Mouse (Mus musculus) neural tube, embryonic 13.5 days (tissue): Measurements from ENCODE around the gene Srbd1. TPM values are rescaled to one million over a fixed set of nuclear protein-coding genes. Genes with fewer than 3 reads are reported as not detected.

Source experiments
- ATAC-seq: fragments of 200-750 bp; cut with Nextera tagmentation; 2 replicates; pipeline ENCODE4 v1.8.0; 2017; ENCODE audit warnings: low read depth, mild to moderate bottlenecking, moderate TSS enrichment, moderate library complexity
- H3K27ac ChIP-seq: fragments of 300-500 bp; sonication (generic); replicated peaks from 2 replicates; pipeline ENCODE4 v1.5.1; 2015; ENCODE audit warnings: moderate library complexity, mild to moderate bottlenecking, inconsistent platforms
- H3K27me3 ChIP-seq: fragments of 300-500 bp; sonication (generic); 2 replicates; pipeline ENCODE4 v1.6.1; 2015; ENCODE audit warnings: mild to moderate bottlenecking, inconsistent platforms
- H3K36me3 ChIP-seq: fragments of 300-500 bp; sonication (generic); 2 replicates; pipeline ENCODE4 v1.6.1; 2015; ENCODE audit warnings: mild to moderate bottlenecking, inconsistent platforms
- H3K4me1 ChIP-seq: fragments of 300-500 bp; sonication (generic); replicated peaks from 2 replicates; pipeline ENCODE4 v1.6.1; 2015; ENCODE audit warnings: inconsistent platforms
- H3K4me2 ChIP-seq: fragments of 300-500 bp; sonication (generic); 2 replicates; pipeline ENCODE4 v1.6.1; 2015; ENCODE audit warnings: inconsistent platforms, mild to moderate bottlenecking, moderate library complexity
- H3K4me3 ChIP-seq: fragments of 300-500 bp; sonication (generic); 2 replicates; pipeline ENCODE4 v1.5.1; 2015; ENCODE audit warnings: mild to moderate bottlenecking, inconsistent platforms
- H3K9ac ChIP-seq: fragments of 300-500 bp; sonication (generic); 2 replicates; pipeline ENCODE4 v1.6.1; 2015; ENCODE audit warnings: moderate library complexity, mild to moderate bottlenecking, inconsistent platforms
- H3K9me3 ChIP-seq: fragments of 300-500 bp; sonication (generic); 2 replicates; pipeline ENCODE4 v1.6.1; 2016; ENCODE audit warnings: inconsistent platforms
- WGBS: fragments of 180-500 bp; shearing (Covaris S2); methylation state at CpG from one replicate; pipeline ENCODE4 v1.1.7; 2015; 5-methylcytosine and 5-hydroxymethylcytosine counted together
- polyA plus RNA-seq: library from polyadenylated mRNA; unstranded; fragments of >200 nt; fragmentation: Nextera tagmentation; extraction: Ambion mirVana; gene quantifications from 2 replicates; pipeline ENCODE4 v1.2.1, GENCODE M21; 2015

The Srbd1 gene
- polyA plus RNA-seq, 1 experiment from 2014 or later: 16.4 TPM

DNA sequence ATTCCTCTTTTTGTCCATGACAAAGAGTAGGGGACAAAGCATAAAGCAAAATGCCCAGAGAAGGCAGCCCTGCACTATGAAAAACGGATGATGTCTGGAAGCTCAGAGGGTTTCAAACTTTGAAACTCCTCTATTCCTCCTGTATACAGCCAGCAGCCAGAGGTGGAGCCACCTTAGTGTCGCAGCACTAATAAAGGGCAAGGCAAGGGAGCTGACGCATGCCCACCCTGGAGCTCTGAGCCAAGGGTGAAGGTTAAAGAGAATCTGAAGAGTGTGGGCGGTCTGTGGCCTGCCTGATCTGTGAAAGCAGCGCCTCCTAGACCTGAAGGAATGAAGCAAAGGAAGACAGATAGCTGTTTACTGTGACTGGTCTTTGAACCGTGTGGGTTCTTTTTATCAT lies 10.5 kb downstream of the Srbd1 start:
- Histone ChIP-seq H3K4me2 (no peak overlapping the region), H3K27me3 (no peaks in the 10 kb centered on the region), H3K4me1 (no peaks in the 10 kb centered on the region), H3K4me3 (no peak overlapping the region), H3K27ac (no peak overlapping the region), H3K9ac (no peak overlapping the region), H3K9me3 (no peaks in the 10 kb centered on the region), H3K36me3 (peaks cover 55% of the 10 kb centered on the region)
- 84% methylated on average over 6 of the region's 6 CpGs for WGBS
- ATAC-seq: no peak

- no peaks in the 10 kb centered on the region for H3K4me1 ChIP-seq
- ATAC-seq: no peak
- H3K27ac ChIP-seq: no peak overlapping the region
- peaks cover 52% of the 10 kb centered on the region for H3K36me3 ChIP-seq
- no peaks in the 10 kb centered on the region for H3K9me3 ChIP-seq
- H3K27me3 ChIP-seq: no peaks in the 10 kb centered on the region
- WGBS: 80% methylated on average over 5 of the region's 5 CpGs
- no peak overlapping the region for H3K4me3 ChIP-seq
- H3K9ac ChIP-seq: no peak overlapping the region
- no peak overlapping the region for H3K4me2 ChIP-seq
These were observed 12.4 kb downstream of the Srbd1 start for GRCm38 (mm10) chr17:86132534-86132933.

- H3K27ac ChIP-seq: no peak overlapping the region
- no peaks in the 10 kb centered on the region for H3K9me3 ChIP-seq
- H3K9ac ChIP-seq: no peak overlapping the region
- H3K4me1 ChIP-seq: no peaks in the 10 kb centered on the region
- H3K4me2 ChIP-seq: no peak overlapping the region
- H3K36me3 ChIP-seq: peaks cover 49% of the 10 kb centered on the region
- WGBS: 91% methylated on average over 5 of the region's 5 CpGs
- H3K4me3 ChIP-seq: no peak overlapping the region
- ATAC-seq: no peak
- no peaks in the 10 kb centered on the region for H3K27me3 ChIP-seq
These were observed 16.8 kb downstream of the Srbd1 start for GRCm38 (mm10) chr17:86128198-86128597.

GRCm38 (mm10) chr17:86125908-86126307 lies 19.1 kb downstream of the Srbd1 start:
- ATAC-seq: no peak
- 83% methylated on average over 5 of the region's 5 CpGs for WGBS
- Histone ChIP-seq H3K9ac (no peak overlapping the region), H3K4me2 (no peak overlapping the region), H3K36me3 (peaks cover 55% of the 10 kb centered on the region), H3K9me3 (no peaks in the 10 kb centered on the region), H3K27me3 (no peaks in the 10 kb centered on the region), H3K4me1 (0 out of 2 replicates have a peak, but pooled peaks cover 3% of the 10 kb centered on the region), H3K4me3 (no peak overlapping the region), H3K27ac (no peak overlapping the region)

DNA sequence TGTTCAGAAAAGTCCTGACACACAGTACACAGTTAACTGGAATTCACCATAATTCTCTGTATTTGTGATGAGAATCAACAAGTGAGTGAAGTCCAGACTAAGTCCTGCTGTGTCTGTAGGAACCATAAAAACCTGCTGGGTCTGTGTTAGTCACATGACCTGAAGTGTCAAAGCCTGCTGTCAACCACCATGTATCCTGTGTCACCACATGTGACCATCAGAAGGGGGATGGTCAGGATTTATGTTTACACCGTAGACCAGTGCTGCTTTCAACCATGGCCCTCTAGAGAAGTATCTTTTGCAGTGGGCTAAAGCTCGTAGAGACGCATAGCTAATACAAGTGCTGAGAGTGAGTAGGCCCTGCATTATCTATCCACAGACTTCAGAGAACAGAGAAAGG lies 21.8 kb downstream of the Srbd1 start:
- Histone ChIP-seq H3K4me1 (0 out of 2 replicates have a peak, but pooled peaks cover 3% of the 10 kb centered on the region), H3K27me3 (no peaks in the 10 kb centered on the region), H3K9me3 (no peaks in the 10 kb centered on the region), H3K4me2 (no peak overlapping the region), H3K4me3 (no peak overlapping the region), H3K9ac (no peak overlapping the region), H3K36me3 (peaks cover 51% of the 10 kb centered on the region), H3K27ac (no peak overlapping the region)
- no peak for ATAC-seq
- 85% methylated on average over 3 of the region's 3 CpGs for WGBS

GRCm38 (mm10) chr17:86096875-86097274 lies 48.1 kb downstream of the Srbd1 start:
- no peaks in the 10 kb centered on the region for H3K4me1 ChIP-seq
- WGBS: 92% methylated on average over 2 of the region's 2 CpGs
- no peaks in the 10 kb centered on the region for H3K27me3 ChIP-seq
- H3K36me3 ChIP-seq: peaks cover 27% of the 10 kb centered on the region
- no peak overlapping the region for H3K27ac ChIP-seq
- no peaks in the 10 kb centered on the region for H3K9me3 ChIP-seq
- ATAC-seq: no peak
- H3K4me2 ChIP-seq: no peak overlapping the region
- H3K9ac ChIP-seq: no peak overlapping the region
- no peak overlapping the region for H3K4me3 ChIP-seq

- Histone ChIP-seq H3K4me3 (no peak overlapping the region), H3K9me3 (no peaks in the 10 kb centered on the region), H3K36me3 (peaks cover 19% of the 10 kb centered on the region), H3K27ac (no peak overlapping the region), H3K9ac (no peak overlapping the region), H3K27me3 (no peaks in the 10 kb centered on the region), H3K4me2 (no peak overlapping the region), H3K4me1 (no peaks in the 10 kb centered on the region)
- no peak for ATAC-seq
- WGBS: 98% methylated on average over 1 of the region's 1 CpGs
These were observed 51.9 kb downstream of the Srbd1 start for GRCm38 (mm10) chr17:86093124-86093523.

DNA sequence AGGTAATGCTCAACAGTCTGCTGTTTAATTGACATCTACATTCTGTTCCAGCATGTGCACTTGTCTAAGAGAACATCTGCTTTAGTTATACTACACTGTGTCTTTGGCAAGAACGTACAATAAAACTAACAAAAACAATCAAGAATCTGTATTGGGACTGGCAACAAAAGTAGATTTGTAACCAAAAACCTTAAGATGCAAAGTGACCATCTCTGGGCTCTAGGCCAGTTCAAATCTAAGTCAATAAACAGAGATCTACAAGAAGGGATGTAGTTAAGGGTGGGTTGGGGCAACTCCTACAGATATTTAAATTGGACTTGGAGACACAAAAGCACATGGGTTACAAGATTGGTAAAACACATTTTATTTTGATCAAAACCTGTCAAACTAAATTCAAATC lies 53.3 kb downstream of the Srbd1 start:
- Histone ChIP-seq H3K9me3 (no peaks in the 10 kb centered on the region), H3K27ac (no peak overlapping the region), H3K4me2 (no peak overlapping the region), H3K36me3 (peaks cover 8% of the 10 kb centered on the region; the same call in 1 of the 2 replicates), H3K27me3 (no peaks in the 10 kb centered on the region), H3K9ac (no peak overlapping the region), H3K4me1 (no peaks in the 10 kb centered on the region), H3K4me3 (no peak overlapping the region)
- ATAC-seq: no peak
- WGBS: 87% methylated on average over 1 of the region's 1 CpGs

DNA sequence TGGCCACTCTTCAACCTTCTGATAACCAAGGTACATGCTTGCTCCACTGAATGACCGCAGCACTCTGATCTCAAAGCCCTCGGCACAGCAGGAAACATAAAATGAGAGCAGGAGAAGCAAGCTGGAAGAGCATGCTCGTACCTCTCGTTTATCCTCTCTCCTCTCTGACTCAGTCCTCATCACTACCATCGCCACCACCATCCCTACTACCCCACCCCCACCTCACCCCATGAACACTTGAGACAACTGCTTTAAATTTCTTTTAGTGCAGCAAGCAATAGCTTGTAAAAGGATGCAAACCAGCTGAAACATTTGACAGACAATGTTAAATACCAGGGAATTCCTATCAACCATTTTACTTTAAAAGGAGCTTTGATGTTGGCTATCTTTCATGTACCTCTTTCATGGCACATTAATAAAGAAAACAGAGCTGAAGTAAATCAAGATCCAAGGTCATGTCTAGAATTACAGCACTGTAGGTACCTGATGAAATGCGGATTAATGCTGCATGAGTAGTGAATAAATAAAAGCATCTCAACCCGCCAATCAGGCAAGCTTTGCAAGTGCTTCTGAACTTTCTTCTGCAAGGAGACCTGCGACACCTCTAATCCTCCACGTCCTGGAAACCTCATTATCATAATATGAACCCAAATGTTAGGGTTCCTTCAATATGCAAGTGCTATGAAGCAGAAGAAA lies 54.9 kb downstream of the Srbd1 start:
- Histone ChIP-seq H3K4me3 (no peak overlapping the region), H3K27ac (no peak overlapping the region), H3K36me3 (0 out of 2 replicates have a peak, but pooled peaks cover 3% of the 10 kb centered on the region), H3K27me3 (no peaks in the 10 kb centered on the region), H3K9me3 (no peaks in the 10 kb centered on the region), H3K4me2 (no peak overlapping the region), H3K4me1 (no peaks in the 10 kb centered on the region), H3K9ac (no peak overlapping the region)
- no peak for ATAC-seq
- WGBS: 59% methylated on average over 9 of the region's 9 CpGs

- Histone ChIP-seq H3K4me2 (no peak overlapping the region), H3K9me3 (no peaks in the 10 kb centered on the region), H3K4me3 (no peak overlapping the region), H3K27ac (no peak overlapping the region), H3K27me3 (no peaks in the 10 kb centered on the region), H3K36me3 (no peaks in the 10 kb centered on the region), H3K9ac (no peak overlapping the region), H3K4me1 (0 out of 2 replicates have a peak, but pooled peaks cover 5% of the 10 kb centered on the region)
- WGBS: 90% methylated on average over 9 of the region's 9 CpGs
- no peak for ATAC-seq
These were observed 57.1 kb downstream of the Srbd1 start for GRCm38 (mm10) chr17:86087922-86088321.

DNA sequence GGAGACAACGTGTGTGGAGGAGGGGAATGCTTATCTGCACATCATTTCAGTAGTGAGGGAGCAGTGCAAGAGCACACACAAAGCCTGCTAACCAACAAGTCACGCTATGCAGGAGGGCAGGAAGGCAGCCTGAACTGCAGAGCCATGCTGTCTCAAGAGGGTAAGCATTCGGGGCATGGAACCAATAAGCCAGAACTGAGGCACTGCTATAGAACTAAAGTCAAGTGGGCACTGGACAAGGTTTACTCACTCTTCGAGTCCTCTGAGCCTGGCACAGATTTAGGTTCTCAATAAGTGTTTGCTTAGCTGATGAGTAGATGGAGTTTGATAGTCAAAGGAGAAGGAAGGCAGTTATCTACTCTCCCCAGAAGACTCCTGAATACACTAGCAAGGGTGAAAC lies 58.8 kb downstream of the Srbd1 start:
- Histone ChIP-seq H3K36me3 (no peaks in the 10 kb centered on the region), H3K4me3 (no peak overlapping the region), H3K4me2 (no peak overlapping the region), H3K9ac (no peak overlapping the region), H3K27ac (no peak overlapping the region), H3K9me3 (no peaks in the 10 kb centered on the region), H3K27me3 (no peaks in the 10 kb centered on the region), H3K4me1 (0 out of 2 replicates have a peak, but pooled peaks cover 5% of the 10 kb centered on the region)
- ATAC-seq: no peak
- 80% methylated on average over 4 of the region's 4 CpGs for WGBS

DNA sequence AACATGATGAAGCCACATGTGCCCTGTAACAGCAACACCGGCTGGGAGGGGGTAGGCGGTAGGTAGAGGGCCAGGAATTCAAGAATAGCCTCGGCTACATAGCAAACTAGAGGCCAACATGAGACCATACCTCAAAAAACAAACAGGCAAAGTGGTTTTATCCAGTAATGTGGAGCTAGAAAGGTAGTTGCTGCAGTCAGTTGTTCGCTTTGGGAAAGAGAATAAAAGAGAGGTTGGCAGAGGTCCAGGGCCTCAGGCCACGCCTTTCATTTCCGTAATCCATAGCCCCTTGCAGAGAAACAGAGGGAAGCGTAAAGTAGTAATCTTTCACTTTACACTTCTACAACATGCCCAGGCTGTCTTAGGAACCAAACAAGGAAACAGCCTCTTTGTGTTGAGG lies 61.8 kb downstream of the Srbd1 start:
- no peak overlapping the region for H3K4me2 ChIP-seq
- H3K9ac ChIP-seq: no peak overlapping the region
- no peaks in the 10 kb centered on the region for H3K9me3 ChIP-seq
- ATAC-seq: no peak
- H3K4me3 ChIP-seq: no peak overlapping the region
- H3K4me1 ChIP-seq: 0 out of 2 replicates have a peak, but pooled peaks cover 5% of the 10 kb centered on the region
- H3K27me3 ChIP-seq: no peaks in the 10 kb centered on the region
- WGBS: 67% methylated on average over 7 of the region's 7 CpGs
- 0 out of 2 replicates have a peak, but pooled peaks cover 5% of the 10 kb centered on the region for H3K36me3 ChIP-seq
- no peak overlapping the region for H3K27ac ChIP-seq

GRCm38 (mm10) chr17:86078060-86078459 lies 66.9 kb downstream of the Srbd1 start:
- Histone ChIP-seq H3K9ac (no peak overlapping the region), H3K9me3 (no peaks in the 10 kb centered on the region), H3K4me3 (no peak overlapping the region), H3K27ac (no peak overlapping the region), H3K4me2 (no peak overlapping the region), H3K4me1 (0 out of 2 replicates have a peak, but pooled peaks cover under 1% of the 10 kb centered on the region), H3K27me3 (no peaks in the 10 kb centered on the region), H3K36me3 (0 out of 2 replicates have a peak, but pooled peaks cover 5% of the 10 kb centered on the region)
- WGBS: 73% methylated on average over 11 of the region's 11 CpGs
- no peak for ATAC-seq
